Mouse (Mus musculus): ENCODE measurements at regions not wholly inside any gene's neighbourhood (a gene's known extent, or its start where the extent isn't known, plus 50 kb on each side); places are given as distances from the start of the nearest gene placed in this dataset.

DNA sequence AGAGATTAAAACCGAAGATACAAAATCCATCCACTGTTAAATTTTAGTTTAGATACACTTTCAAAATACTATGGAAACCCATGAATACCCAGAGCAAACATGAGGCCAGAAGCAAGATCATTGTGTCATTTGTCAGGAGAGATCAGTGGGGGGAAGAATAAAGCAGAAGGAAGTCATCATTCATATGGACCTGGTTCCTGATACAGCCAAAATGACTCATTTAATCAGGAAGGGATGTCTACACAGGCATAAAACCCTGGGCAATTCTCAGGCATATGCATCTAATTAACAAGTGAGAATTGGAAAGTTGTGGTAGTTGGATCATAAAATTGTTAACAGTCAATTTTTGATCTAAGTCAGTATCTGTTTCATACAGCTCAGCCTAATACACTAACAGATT lies 379.2 kb upstream of the Cited2 start:
- no peak overlapping the region for H3K9ac ChIP-seq (ENCODE audit: low read length)
- no peak for ATAC-seq (ENCODE audit: insufficient number of reproducible peaks, insufficient read depth, low FRiP score, low read depth)
- H3K4me3 ChIP-seq (ENCODE audit: control insufficient read depth in 1 of 2, insufficient read depth in 1 of 2, low read depth in 1 of 2, low read length in 2 of 2) = no peak overlapping the region
- peaks cover 3 to 8% of the 10 kb centered on the region in 2 experiments; a peak in 2 of 4 replicates for H3K4me1 ChIP-seq (ENCODE audit: control insufficient read depth in 2 of 2, insufficient read depth in 2 of 2, low read length in 2 of 2)
- 86% methylated on average over 1 of the region's 1 CpGs for WGBS
- no peaks in the 10 kb centered on the region for H3K27me3 ChIP-seq (ENCODE audit: control insufficient read depth, insufficient read depth, low read length)
- H3K4me2 ChIP-seq (ENCODE audit: low read length) = no peak overlapping the region
- H3K27ac ChIP-seq (replicated peaks in 1 of 2; ENCODE audit: control insufficient read depth in 1 of 2, insufficient read depth in 1 of 2, low read depth in 2 of 2, low read length in 2 of 2) = no peak overlapping the region
- H3K9me3 ChIP-seq (ENCODE audit: control insufficient read depth, low read length) = no peaks in the 10 kb centered on the region
- H3K36me3 ChIP-seq (ENCODE audit: control insufficient read depth, insufficient read depth, low read length) = no peaks in the 10 kb centered on the region

DNA sequence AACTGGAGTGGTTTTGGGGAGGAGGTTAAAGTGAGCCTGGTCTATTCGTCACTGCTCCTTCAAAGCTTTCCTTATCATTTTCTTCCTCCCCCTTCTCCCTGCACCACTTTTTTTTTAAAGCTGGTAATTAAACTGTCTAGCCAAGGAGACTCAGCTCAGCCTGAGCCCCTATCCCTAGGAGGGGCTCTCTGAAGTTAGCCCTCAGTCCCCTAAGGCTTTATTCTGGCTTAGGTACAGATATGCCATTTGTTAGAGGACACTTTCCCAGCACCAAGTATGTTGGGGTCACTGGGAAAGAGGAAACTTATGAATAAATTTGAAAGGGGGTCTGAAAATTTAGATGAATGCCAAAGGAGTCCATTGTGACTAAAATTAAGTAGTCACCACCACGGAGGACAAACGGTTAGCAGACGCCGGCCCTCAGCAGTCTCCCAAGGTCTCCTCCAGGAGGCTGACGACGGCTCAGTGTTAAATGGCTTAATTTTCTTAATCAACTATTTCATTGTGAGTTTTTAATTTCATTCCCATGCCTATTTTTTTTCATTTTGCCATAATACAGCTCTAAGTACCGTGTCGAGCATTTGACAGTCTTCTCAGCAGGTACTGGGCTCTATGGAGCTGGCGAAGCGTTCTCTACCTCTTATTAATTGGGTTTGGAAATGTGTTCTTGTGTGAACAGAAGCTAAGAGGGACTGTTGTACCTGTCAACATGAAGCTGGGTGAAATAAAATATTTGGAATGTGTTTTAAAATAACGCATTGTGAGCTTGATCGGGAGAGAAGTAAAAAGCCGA lies 370.6 kb upstream of the Cited2 start:
- no peak overlapping the region for H3K9ac ChIP-seq (ENCODE audit: low read length)
- no peaks in the 10 kb centered on the region for H3K27me3 ChIP-seq (ENCODE audit: control insufficient read depth, insufficient read depth, low read length)
- 85% methylated on average over 14 of the region's 14 CpGs for WGBS
- H3K4me1 ChIP-seq (ENCODE audit: control insufficient read depth in 2 of 2, insufficient read depth in 2 of 2, low read length in 2 of 2) = peaks cover 3 to 6% of the 10 kb centered on the region in 2 experiments; a peak in 2 of 4 replicates
- H3K9me3 ChIP-seq (ENCODE audit: control insufficient read depth, low read length) = no peaks in the 10 kb centered on the region
- H3K27ac ChIP-seq (replicated peaks in 1 of 2; ENCODE audit: control insufficient read depth in 1 of 2, insufficient read depth in 1 of 2, low read depth in 2 of 2, low read length in 2 of 2) = no peak overlapping the region
- no peaks in the 10 kb centered on the region for H3K36me3 ChIP-seq (ENCODE audit: control insufficient read depth, insufficient read depth, low read length)
- H3K4me3 ChIP-seq (ENCODE audit: control insufficient read depth in 1 of 2, insufficient read depth in 1 of 2, low read depth in 1 of 2, low read length in 2 of 2) = no peak overlapping the region
- no peak for ATAC-seq (ENCODE audit: insufficient number of reproducible peaks, insufficient read depth, low FRiP score, low read depth)
- H3K4me2 ChIP-seq (ENCODE audit: low read length) = no peak overlapping the region

DNA sequence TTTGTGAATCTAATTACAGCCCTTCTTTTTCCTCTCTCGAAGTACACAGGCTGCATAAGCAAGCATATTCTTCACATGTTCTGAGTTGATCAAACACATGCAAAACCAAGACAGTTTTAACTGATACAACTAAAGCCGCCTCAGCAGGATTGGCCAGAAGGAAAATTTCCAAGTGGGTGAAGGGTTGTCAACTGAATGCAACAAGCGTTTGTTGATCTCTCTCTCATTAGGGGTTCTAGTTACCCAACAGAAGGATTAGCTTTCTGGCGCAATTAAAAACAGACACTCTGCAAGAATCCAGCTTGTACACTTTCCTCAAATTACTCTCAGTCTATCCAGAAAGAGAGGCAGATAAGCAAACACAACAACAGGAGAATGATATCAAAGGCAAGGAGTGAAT lies 367.5 kb upstream of the Cited2 start:
- ATAC-seq (ENCODE audit: insufficient number of reproducible peaks, insufficient read depth, low FRiP score, low read depth) = no peak
- Histone ChIP-seq H3K4me1 (ENCODE audit: control insufficient read depth in 2 of 2, insufficient read depth in 2 of 2, low read length in 2 of 2) (no peaks in the 10 kb centered on the region; a peak in 1 of 4 replicates), H3K4me3 (ENCODE audit: control insufficient read depth in 1 of 2, insufficient read depth in 1 of 2, low read depth in 1 of 2, low read length in 2 of 2) (no peak overlapping the region), H3K27me3 (ENCODE audit: control insufficient read depth, insufficient read depth, low read length) (no peaks in the 10 kb centered on the region), H3K9me3 (ENCODE audit: control insufficient read depth, low read length) (no peaks in the 10 kb centered on the region), H3K4me2 (ENCODE audit: low read length) (no peak overlapping the region), H3K9ac (ENCODE audit: low read length) (no peak overlapping the region), H3K36me3 (ENCODE audit: control insufficient read depth, insufficient read depth, low read length) (no peaks in the 10 kb centered on the region), H3K27ac (replicated peaks in 1 of 2; ENCODE audit: control insufficient read depth in 1 of 2, insufficient read depth in 1 of 2, low read depth in 2 of 2, low read length in 2 of 2) (no peak overlapping the region)
- WGBS = 49% methylated on average over 4 of the region's 4 CpGs

DNA sequence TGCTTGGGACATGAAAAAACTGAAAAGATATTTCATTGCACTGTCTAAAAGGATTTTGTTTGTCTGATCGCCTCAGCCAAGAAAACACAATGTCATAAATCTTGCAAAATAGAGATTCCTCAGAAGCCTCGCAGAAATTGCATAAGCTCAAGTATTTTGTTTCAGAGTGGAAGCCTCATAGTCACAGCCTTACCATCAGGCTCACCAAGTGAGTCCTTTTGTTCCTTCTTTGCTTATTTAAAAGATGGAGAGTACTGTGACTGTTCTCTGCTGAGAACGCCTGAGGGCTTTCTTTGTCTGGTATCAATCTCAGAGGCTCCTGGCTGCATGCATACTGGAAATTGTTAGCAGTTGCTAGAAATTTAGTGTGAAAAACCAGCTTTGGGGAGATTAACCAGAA lies 367.0 kb upstream of the Cited2 start:
- no peak for ATAC-seq (ENCODE audit: insufficient number of reproducible peaks, insufficient read depth, low FRiP score, low read depth)
- Histone ChIP-seq H3K4me1 (ENCODE audit: control insufficient read depth in 2 of 2, insufficient read depth in 2 of 2, low read length in 2 of 2) (no peaks in the 10 kb centered on the region; a peak in 1 of 4 replicates), H3K4me3 (ENCODE audit: control insufficient read depth in 1 of 2, insufficient read depth in 1 of 2, low read depth in 1 of 2, low read length in 2 of 2) (no peak overlapping the region), H3K27me3 (ENCODE audit: control insufficient read depth, insufficient read depth, low read length) (no peaks in the 10 kb centered on the region), H3K9me3 (ENCODE audit: control insufficient read depth, low read length) (no peaks in the 10 kb centered on the region), H3K27ac (replicated peaks in 1 of 2; ENCODE audit: control insufficient read depth in 1 of 2, insufficient read depth in 1 of 2, low read depth in 2 of 2, low read length in 2 of 2) (no peak overlapping the region), H3K4me2 (ENCODE audit: low read length) (no peak overlapping the region), H3K36me3 (ENCODE audit: control insufficient read depth, insufficient read depth, low read length) (no peaks in the 10 kb centered on the region), H3K9ac (ENCODE audit: low read length) (no peak overlapping the region)
- WGBS = 70% methylated on average over 3 of the region's 3 CpGs

DNA sequence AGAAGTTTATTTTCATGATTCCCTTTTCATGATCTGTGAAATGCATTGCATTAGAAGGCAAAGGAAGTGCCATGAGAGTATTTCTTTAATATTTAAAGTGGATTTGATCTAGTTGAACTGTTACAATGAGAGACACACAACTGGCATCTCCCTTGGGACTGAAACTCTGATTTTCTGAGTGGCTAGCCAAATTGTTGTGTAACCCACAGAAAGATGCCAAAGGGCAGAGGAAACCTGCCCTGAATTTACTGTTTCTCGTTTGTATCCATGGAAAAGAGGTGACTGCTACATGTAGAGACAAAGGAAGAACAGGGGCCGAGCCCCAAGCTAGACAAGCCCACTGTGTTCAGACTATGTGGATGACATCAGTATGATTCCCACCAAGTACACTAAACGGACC lies 360.4 kb upstream of the Cited2 start:
- 72% methylated on average over 3 of the region's 3 CpGs for WGBS
- no peak overlapping the region for H3K4me3 ChIP-seq (ENCODE audit: control insufficient read depth in 1 of 2, insufficient read depth in 1 of 2, low read depth in 1 of 2, low read length in 2 of 2)
- H3K4me2 ChIP-seq (ENCODE audit: low read length) = no peak overlapping the region
- peaks cover 6 to 9% of the 10 kb centered on the region in 2 experiments; a peak in 3 of 4 replicates for H3K4me1 ChIP-seq (ENCODE audit: control insufficient read depth in 2 of 2, insufficient read depth in 2 of 2, low read length in 2 of 2)
- H3K27me3 ChIP-seq (ENCODE audit: control insufficient read depth, insufficient read depth, low read length) = no peaks in the 10 kb centered on the region
- H3K9ac ChIP-seq (ENCODE audit: low read length) = no peak overlapping the region
- H3K36me3 ChIP-seq (ENCODE audit: control insufficient read depth, insufficient read depth, low read length) = no peaks in the 10 kb centered on the region
- H3K9me3 ChIP-seq (ENCODE audit: control insufficient read depth, low read length) = no peaks in the 10 kb centered on the region
- no peak for ATAC-seq (ENCODE audit: insufficient number of reproducible peaks, insufficient read depth, low FRiP score, low read depth)
- no peak overlapping the region for H3K27ac ChIP-seq (replicated peaks in 1 of 2; ENCODE audit: control insufficient read depth in 1 of 2, insufficient read depth in 1 of 2, low read depth in 2 of 2, low read length in 2 of 2)

GRCm38 (mm10) chr10:17366042-17366740 lies 356.8 kb upstream of the Cited2 start:
- no peak overlapping the region for H3K27ac ChIP-seq (replicated peaks in 1 of 2; ENCODE audit: control insufficient read depth in 1 of 2, insufficient read depth in 1 of 2, low read depth in 2 of 2, low read length in 2 of 2)
- 53% methylated on average over 3 of the region's 3 CpGs for WGBS
- ATAC-seq (ENCODE audit: insufficient number of reproducible peaks, insufficient read depth, low FRiP score, low read depth) = no peak

GRCm38 (mm10) chr10:17367026-17367425 lies 356.0 kb upstream of the Cited2 start:
- no peaks in the 10 kb centered on the region for H3K27me3 ChIP-seq (ENCODE audit: control insufficient read depth, insufficient read depth, low read length)
- H3K27ac ChIP-seq (replicated peaks in 1 of 2; ENCODE audit: control insufficient read depth in 1 of 2, insufficient read depth in 1 of 2, low read depth in 2 of 2, low read length in 2 of 2) = peak overlapping the region; percentile 72 to 87
- no peaks in the 10 kb centered on the region for H3K9me3 ChIP-seq (ENCODE audit: control insufficient read depth, low read length)
- no peak overlapping the region for H3K4me3 ChIP-seq (ENCODE audit: control insufficient read depth in 1 of 2, insufficient read depth in 1 of 2, low read depth in 1 of 2, low read length in 2 of 2)
- H3K36me3 ChIP-seq (ENCODE audit: control insufficient read depth, insufficient read depth, low read length) = no peaks in the 10 kb centered on the region
- no peak overlapping the region for H3K9ac ChIP-seq (ENCODE audit: low read length)
- 16% methylated on average over 5 of the region's 5 CpGs for WGBS
- peak overlapping the region; percentile 32 for H3K4me2 ChIP-seq (ENCODE audit: low read length)
- no peak for ATAC-seq (ENCODE audit: insufficient number of reproducible peaks, insufficient read depth, low FRiP score, low read depth)
- H3K4me1 ChIP-seq (ENCODE audit: control insufficient read depth in 2 of 2, insufficient read depth in 2 of 2, low read length in 2 of 2) = peaks cover 6 to 9% of the 10 kb centered on the region in 2 experiments; a peak in 3 of 4 replicates

More at GRCm38 (mm10) chr10:17366042-17366740, 356.8 kb upstream of the Cited2 start:
- H3K9me3 ChIP-seq (ENCODE audit: control insufficient read depth, low read length) = no peaks in the 10 kb centered on the region
- peaks cover 6 to 9% of the 10 kb centered on the region in 2 experiments; a peak in 3 of 4 replicates for H3K4me1 ChIP-seq (ENCODE audit: control insufficient read depth in 2 of 2, insufficient read depth in 2 of 2, low read length in 2 of 2)
- no peak overlapping the region for H3K9ac ChIP-seq (ENCODE audit: low read length)
- H3K27me3 ChIP-seq (ENCODE audit: control insufficient read depth, insufficient read depth, low read length) = no peaks in the 10 kb centered on the region
- no peaks in the 10 kb centered on the region for H3K36me3 ChIP-seq (ENCODE audit: control insufficient read depth, insufficient read depth, low read length)
- H3K4me3 ChIP-seq (ENCODE audit: control insufficient read depth in 1 of 2, insufficient read depth in 1 of 2, low read depth in 1 of 2, low read length in 2 of 2) = no peak overlapping the region
- H3K4me2 ChIP-seq (ENCODE audit: low read length) = no peak overlapping the region

Measured in heart, embryonic 14.5 days (tissue).